Comparison of ENCODE assay signal across 8 mouse cellular contexts in genomic region chr2:84797833-84798492, GRCm38 (mm10). TPM values are rescaled to one million over a fixed set of nuclear protein-coding genes. Genes with fewer than 3 reads are reported as not detected.
DNase-seq lines count a peak whose midpoint lies in the region; ATAC-seq and TF ChIP-seq lines count a peak whose summit lies in the region.

No protein-coding gene starts in this region.

- peak; percentile 49 to 58; a peak in 3 of 4 replicates for ATAC-seq in hematopoietic stem cell, adult 5-6 weeks (replicated peaks in 1 of 2; ENCODE audit: insufficient read depth in 1 of 2, low FRiP score in 2 of 2, low TSS enrichment in 1 of 2, low read depth in 1 of 2, poor library complexity in 2 of 2, severe bottlenecking in 2 of 2)
- peak; percentile 62 for ATAC-seq in lung, embryonic 14.5 days (ENCODE audit: insufficient read depth)
- ATAC-seq in neutrophil, adult 5-6 weeks (ENCODE audit: extremely low read depth, insufficient number of reproducible peaks, low FRiP score, poor library complexity, severe bottlenecking), result peak; percentile 71

- TF ChIP-seq POLR2A in cerebellum, adult 2 months (IDR thresholded peaks at IDR 0.05; ENCODE audit: borderline replicate concordance, insufficient read depth, low read length), result no peak
- no peak for TF ChIP-seq POLR2A in thymus, adult 2 months (IDR thresholded peaks at IDR 0.05; ENCODE audit: control insufficient read depth, extremely low read depth, insufficient read depth, low read length, poor library complexity)

- peak overlapping the region; percentile 16; the same call in 1 of the 2 replicates for H3K27ac ChIP-seq in cerebellum, adult 2 months (ENCODE audit: insufficient read depth, low read length)
- peak overlapping the region; percentile 0; the same call in 1 of the 2 replicates for H3K27ac ChIP-seq in lung, embryonic 14.5 days (ENCODE audit: low read depth)
- no peak overlapping the region for H3K27ac ChIP-seq in thymus, adult 2 months (ENCODE audit: control insufficient read depth, insufficient read depth, low read length)

- WGBS in cerebellum, adult 2 months, result 4% methylated on average over 13 of the region's 13 CpGs
- 11% methylated on average over 13 of the region's 13 CpGs for WGBS in lung, embryonic 14.5 days
- 12% methylated on average over 13 of the region's 13 CpGs for WGBS in thymus, adult 2 months

- H3K9me3 ChIP-seq in lung, embryonic 14.5 days (ENCODE audit: low read depth, low read length), result no peaks in the 10 kb centered on the region

- no peaks in the 10 kb centered on the region for H3K4me1 ChIP-seq in cerebellum, adult 2 months (ENCODE audit: control insufficient read depth, insufficient read depth, low read length)
- H3K4me1 ChIP-seq in lung, embryonic 14.5 days (ENCODE audit: insufficient read depth), result no peaks in the 10 kb centered on the region
- peaks cover 10% of the 10 kb centered on the region for H3K4me1 ChIP-seq in thymus, adult 2 months (replicated peaks; ENCODE audit: control insufficient read depth, insufficient read depth, low read length)

- H3K27me3 ChIP-seq in cerebellum, adult 2 months (ENCODE audit: control insufficient read depth, insufficient read depth, low read length), result no peaks in the 10 kb centered on the region
- no peaks in the 10 kb centered on the region for H3K27me3 ChIP-seq in lung, embryonic 14.5 days (ENCODE audit: insufficient read depth, low read length)
- H3K27me3 ChIP-seq in thymus, adult 2 months (ENCODE audit: control insufficient read depth, insufficient read depth, low read length), result no peaks in the 10 kb centered on the region

- peak; percentile 82 for DNase-seq in MEL-GATA-1-ER (ENCODE audit: extremely low read depth, low read depth)
- peak; percentile 82 to 86 for DNase-seq in cerebellum, adult 2 months
- DNase-seq in forelimb bud, embryonic 11.5 days (ENCODE audit: low read depth, low spot score), result peak; percentile 84
- peak; percentile 77 to 90 for DNase-seq in layer of hippocampus, adult 8-10 months (ENCODE audit: low spot score in 2 of 2)
- DNase-seq in lung, embryonic 14.5 days, result peak; percentile 96
- DNase-seq in thymus, adult 2 months, result peak; percentile 38

- H3K9ac ChIP-seq in lung, embryonic 14.5 days, result peak overlapping the region; percentile 62

- peak overlapping the region; percentile 66 for H3K4me3 ChIP-seq in cerebellum, adult 2 months (replicated peaks; ENCODE audit: insufficient read depth, low read depth, low read length)
- H3K4me3 ChIP-seq in lung, embryonic 14.5 days (ENCODE audit: low read depth, low read length), result peak overlapping the region; percentile 69
- peak overlapping the region; percentile 53; the same call in 1 of the 2 replicates for H3K4me3 ChIP-seq in thymus, adult 2 months (ENCODE audit: control insufficient read depth, insufficient read depth, low read length)

- peak; percentile 89 for TF ChIP-seq CTCF in cerebellum, adult 2 months (IDR thresholded peaks at IDR 0.05; ENCODE audit: borderline replicate concordance, insufficient read depth, low read depth, low read length)
- peak; percentile 86 for TF ChIP-seq CTCF in lung, embryonic 14.5 days (IDR thresholded peaks at IDR 0.05; ENCODE audit: low read depth)
- peak; percentile 20; the same call in 1 of the 2 replicates for TF ChIP-seq CTCF in thymus, adult 2 months (IDR thresholded peaks at IDR 0.05; ENCODE audit: borderline replicate concordance, control insufficient read depth, extremely low read depth, insufficient read depth, low read length, poor library complexity)

- no peaks in the 10 kb centered on the region for H3K36me3 ChIP-seq in lung, embryonic 14.5 days (ENCODE audit: insufficient read depth)
- no peaks in the 10 kb centered on the region for H3K36me3 ChIP-seq in thymus, adult 2 months (ENCODE audit: control insufficient read depth, insufficient read depth, low read length)

- H3K4me2 ChIP-seq in lung, embryonic 14.5 days, result peak overlapping the region; percentile 97

RNA-seq across cellular contexts. Expression of gene Ube2l6, which starts 0.7 kb away (rescaled TPM):
- polyA plus RNA-seq in cerebellum, adult 2 months (2012; rRNA removed), result 6.4 and 7.8 TPM in 2 replicates
- 39.4 and 43.4 TPM in 2 replicates for total RNA-seq in hematopoietic stem cell, adult 5-6 weeks (2017)
- total RNA-seq in layer of hippocampus, adult 8-10 months (2022), result 1 to 10 TPM; 5.2 to 9.3 (median 5.6) TPM
- 39.1 and 40.0 TPM in 2 replicates for polyA plus RNA-seq in lung, embryonic 14.5 days (2014; fragmentation: Nextera tagmentation; extraction: Ambion mirVana)
- 95.3 and 99.8 TPM in 2 replicates for total RNA-seq in neutrophil, adult 5-6 weeks (2017)
- 27.7 and 35.3 TPM in 2 replicates for polyA plus RNA-seq in thymus, adult 2 months (2012; rRNA removed)

RNA-seq across cellular contexts. Expression of gene Serping1, which starts 22.7 kb away (rescaled TPM):
- 19.6 and 22.6 TPM in 2 replicates for polyA plus RNA-seq in cerebellum, adult 2 months (2012; rRNA removed)
- total RNA-seq in hematopoietic stem cell, adult 5-6 weeks (2017), result 0.63 TPM in 1 of 2 replicates, not detected in the other
- total RNA-seq in layer of hippocampus, adult 8-10 months (2022), result 10 to 100 TPM in 2 of 4 experiments, 1 to 10 TPM in 2; 6.2 to 16.4 (median 10.8) TPM
- polyA plus RNA-seq in lung, embryonic 14.5 days (2014; fragmentation: Nextera tagmentation; extraction: Ambion mirVana), result 65.4 and 70.3 TPM in 2 replicates
- total RNA-seq in neutrophil, adult 5-6 weeks (2017), result not detected in 2 replicates
- polyA plus RNA-seq in thymus, adult 2 months (2012; rRNA removed), result 64.6 and 93.7 TPM in 2 replicates

RNA-seq across cellular contexts. Expression of gene Smtnl1, which starts 24.5 kb away (rescaled TPM):
- polyA plus RNA-seq in cerebellum, adult 2 months (2012; rRNA removed), result not detected in 2 replicates
- 1.1 TPM in 2 replicates for total RNA-seq in hematopoietic stem cell, adult 5-6 weeks (2017)
- total RNA-seq in layer of hippocampus, adult 8-10 months (2022), result not detected
- polyA plus RNA-seq in lung, embryonic 14.5 days (2014; fragmentation: Nextera tagmentation; extraction: Ambion mirVana), result 0.11 and 0.24 TPM in 2 replicates
- total RNA-seq in neutrophil, adult 5-6 weeks (2017), result not detected in 2 replicates
- 0.60 and 0.94 TPM in 2 replicates for polyA plus RNA-seq in thymus, adult 2 months (2012; rRNA removed)

RNA-seq across cellular contexts. Expression of gene Timm10, which starts 28.8 kb away (rescaled TPM):
- polyA plus RNA-seq in cerebellum, adult 2 months (2012; rRNA removed), result 83.3 and 88.4 TPM in 2 replicates
- total RNA-seq in hematopoietic stem cell, adult 5-6 weeks (2017), result 20.7 and 27.7 TPM in 2 replicates
- total RNA-seq in layer of hippocampus, adult 8-10 months (2022), result 10 to 100 TPM; 44.2 to 55.4 (median 50.7) TPM
- 55.4 and 58.7 TPM in 2 replicates for polyA plus RNA-seq in lung, embryonic 14.5 days (2014; fragmentation: Nextera tagmentation; extraction: Ambion mirVana)
- 10.0 and 10.3 TPM in 2 replicates for total RNA-seq in neutrophil, adult 5-6 weeks (2017)
- 23.0 and 29.0 TPM in 2 replicates for polyA plus RNA-seq in thymus, adult 2 months (2012; rRNA removed)

RNA-seq across cellular contexts. Expression of gene Slc43a1, which starts 40.7 kb away (rescaled TPM):
- polyA plus RNA-seq in cerebellum, adult 2 months (2012; rRNA removed), result 0.25 and 0.43 TPM in 2 replicates
- total RNA-seq in hematopoietic stem cell, adult 5-6 weeks (2017), result 16.4 and 23.5 TPM in 2 replicates
- total RNA-seq in layer of hippocampus, adult 8-10 months (2022), result 1 to 10 TPM in 1 of 4 experiments, under 1 TPM in 2, not detected in 1; 0.34 to 1.3 (median 0.63) TPM
- polyA plus RNA-seq in lung, embryonic 14.5 days (2014; fragmentation: Nextera tagmentation; extraction: Ambion mirVana), result 18.8 and 20.2 TPM in 2 replicates
- total RNA-seq in neutrophil, adult 5-6 weeks (2017), result 3.4 and 4.7 TPM in 2 replicates
- 106 and 123 TPM in 2 replicates for polyA plus RNA-seq in thymus, adult 2 months (2012; rRNA removed)

Comparison
In these comparisons a context has a peak if more than half of its experiments do, and no peak if none do; other contexts are left out.
1. DNase-seq: peak in every context shown above with its lines; median percentile 96 in lung, embryonic 14.5 days; 84 in cerebellum, adult 2 months; 84 in forelimb bud, embryonic 11.5 days; 84 in layer of hippocampus, adult 8-10 months; 82 in MEL-GATA-1-ER; 38 in thymus, adult 2 months.
2. CTCF ChIP-seq: peak in every context shown above with its lines; median percentile 89 in cerebellum, adult 2 months; 86 in lung, embryonic 14.5 days; 20 in thymus, adult 2 months.